Mouse (Mus musculus) brain, adult 2 months (tissue): ENCODE data around the gene Tm7sf2.

Experiments
- DNase-seq: peaks from one replicate; pipeline ENCODE4 v3.0.0; 2011; ENCODE audit warnings: low read depth, low spot score

Gene Tm7sf2

GRCm38 (mm10) chr19:6044102-6044501, 24.1 kb downstream of the Tm7sf2 start:
- DNase-seq: peak; percentile 61

GRCm38 (mm10) chr19:6042293-6042692, 25.9 kb downstream of the Tm7sf2 start:
- no peak for DNase-seq

GRCm38 (mm10) chr19:6040002-6040401, 28.2 kb downstream of the Tm7sf2 start:
- DNase-seq: no peak

- DNase-seq: peak; percentile 28
These were observed 29.8 kb downstream of the Tm7sf2 start for GRCm38 (mm10) chr19:6038326-6038725.

GRCm38 (mm10) chr19:6037695-6038094, 30.5 kb downstream of the Tm7sf2 start:
- no peak for DNase-seq

- DNase-seq: no peak
These were observed 32.1 kb downstream of the Tm7sf2 start for GRCm38 (mm10) chr19:6035966-6036585.

- DNase-seq: no peak
These were observed 37.5 kb downstream of the Tm7sf2 start for GRCm38 (mm10) chr19:6030520-6031280.

GRCm38 (mm10) chr19:6029426-6029825, 38.7 kb downstream of the Tm7sf2 start:
- no peak for DNase-seq

- DNase-seq: no peak
These were observed 39.2 kb downstream of the Tm7sf2 start for GRCm38 (mm10) chr19:6028991-6029390.

- no peak for DNase-seq
These were observed 44.2 kb downstream of the Tm7sf2 start for GRCm38 (mm10) chr19:6023930-6024329.

- no peak for DNase-seq
These were observed 45.1 kb downstream of the Tm7sf2 start for GRCm38 (mm10) chr19:6023059-6023458.

- no peak for DNase-seq
These were observed 47.9 kb downstream of the Tm7sf2 start for GRCm38 (mm10) chr19:6020276-6020675.

- peak; percentile 95 for DNase-seq
These were observed 49.8 kb downstream of the Tm7sf2 start for GRCm38 (mm10) chr19:6018142-6019089.

GRCm38 (mm10) chr19:6016532-6016931, 51.6 kb downstream of the Tm7sf2 start:
- DNase-seq: peak; percentile 59

GRCm38 (mm10) chr19:6015511-6016315, 52.5 kb downstream of the Tm7sf2 start, which contains the start of gene Capn1:
Gene Capn1 (minus strand): TSS chr19:6015897.
- peak; percentile 76 for DNase-seq

GRCm38 (mm10) chr19:6014991-6015510, 53.1 kb downstream of the Tm7sf2 start:
- peak; percentile 83 for DNase-seq

- no peak for DNase-seq
These were observed 54.5 kb downstream of the Tm7sf2 start for GRCm38 (mm10) chr19:6013691-6014090.
